ENCODE assay signal across 20 mouse cellular contexts in the genomic region with DNA sequence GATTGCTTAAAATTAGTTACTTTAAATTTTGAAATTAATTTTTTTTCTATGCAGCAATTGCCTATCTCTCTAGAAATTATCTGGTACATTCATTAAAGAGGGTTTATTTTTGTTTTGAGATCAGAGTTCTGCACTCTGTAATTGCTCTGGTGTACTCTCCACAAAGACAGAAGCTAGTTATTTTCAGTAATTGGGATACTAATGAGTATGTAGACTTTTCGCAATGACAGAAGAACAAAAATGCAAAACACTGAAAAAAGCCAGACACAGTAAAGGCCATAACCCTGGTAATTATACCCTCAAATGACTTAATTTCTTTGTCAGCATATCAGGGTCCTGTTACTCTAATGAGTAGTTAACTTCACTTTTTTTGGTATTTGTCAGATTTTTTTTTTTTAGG.
DNase-seq lines count a peak whose midpoint lies in the region; ATAC-seq and TF ChIP-seq lines count a peak whose summit lies in the region.
"Had no signal": no experiment of that assay in that cellular context is flagged by ENCODE, and none has a peak within 500 bp of the region (broad histone marks: within the 10 kb centered on the region; RNA-seq: fewer than 3 reads in every experiment).

No protein-coding gene starts in this region.

- 81% methylated on average over 1 of the region's 1 CpGs for WGBS in forebrain, embryonic 11.5 days
- 41% methylated on average over 1 of the region's 1 CpGs for WGBS in forebrain, postnatal 0 days
- WGBS in forebrain, embryonic 15.5 days = 29% methylated on average over 1 of the region's 1 CpGs

- H3K4me2 ChIP-seq in forebrain, embryonic 11.5 days (ENCODE audit: low read depth, low read length, severe bottlenecking) = no peak overlapping the region
- no peak overlapping the region for H3K4me2 ChIP-seq in forebrain, postnatal 0 days (ENCODE audit: low read depth)
- no peak overlapping the region for H3K4me2 ChIP-seq in forebrain, embryonic 15.5 days (replicated peaks)
- H3K4me2 ChIP-seq: embryonic facial prominence, embryonic 15.5 days; heart, embryonic 12.5 days; hindbrain, embryonic 14.5 days; intestine, embryonic 15.5 days had no signal

- no peaks in the 10 kb centered on the region for H3K9me3 ChIP-seq in forebrain, embryonic 11.5 days (ENCODE audit: control insufficient read depth, low read length)
- no peaks in the 10 kb centered on the region for H3K9me3 ChIP-seq in forebrain, postnatal 0 days (ENCODE audit: low read length)
- H3K9me3 ChIP-seq in forebrain, embryonic 15.5 days = no peaks in the 10 kb centered on the region
- H3K9me3 ChIP-seq: embryonic facial prominence, embryonic 15.5 days; heart, embryonic 12.5 days; hindbrain, embryonic 10.5 days; intestine, embryonic 15.5 days had no signal

- no peak for TF ChIP-seq CTCF in forebrain, postnatal 0 days (IDR thresholded peaks at IDR 0.05; ENCODE audit: low read depth)

- H3K36me3 ChIP-seq in forebrain, embryonic 11.5 days (ENCODE audit: control insufficient read depth, insufficient read depth, low read length) = no peaks in the 10 kb centered on the region
- H3K36me3 ChIP-seq in forebrain, postnatal 0 days (ENCODE audit: insufficient read depth) = no peaks in the 10 kb centered on the region
- no peaks in the 10 kb centered on the region for H3K36me3 ChIP-seq in forebrain, embryonic 15.5 days
- H3K36me3 ChIP-seq: embryonic facial prominence, embryonic 15.5 days; heart, embryonic 12.5 days; hindbrain, embryonic 10.5 days; intestine, embryonic 15.5 days had no signal

- H3K4me1 ChIP-seq in forebrain, embryonic 11.5 days (replicated peaks; ENCODE audit: control insufficient read depth, insufficient read depth, low read length) = no peaks in the 10 kb centered on the region
- no peaks in the 10 kb centered on the region for H3K4me1 ChIP-seq in forebrain, postnatal 0 days (ENCODE audit: insufficient read depth)
- H3K4me1 ChIP-seq in forebrain, embryonic 15.5 days = no peaks in the 10 kb centered on the region
- H3K4me1 ChIP-seq: embryonic facial prominence, embryonic 15.5 days; heart, embryonic 12.5 days; hindbrain, embryonic 10.5 days; intestine, embryonic 15.5 days had no signal

- H3K4me3 ChIP-seq in forebrain, embryonic 11.5 days (ENCODE audit: low read depth, low read length) = no peak overlapping the region
- no peak overlapping the region for H3K4me3 ChIP-seq in forebrain, postnatal 0 days (ENCODE audit: low read depth, low read length)
- no peak overlapping the region for H3K4me3 ChIP-seq in forebrain, embryonic 15.5 days
- H3K4me3 ChIP-seq: embryonic facial prominence, embryonic 15.5 days; erythroblast, embryonic 14.5 days; gastrocnemius, adult 2 months; heart, embryonic 12.5 days; hindbrain, embryonic 10.5 days; intestine, embryonic 15.5 days had no signal

- no peak for DNase-seq in forebrain, embryonic 11.5 days (ENCODE audit: low spot score)
- no peak for DNase-seq in forebrain, postnatal 0 days
- peak; percentile 47 for DNase-seq in brain, adult 2 months (ENCODE audit: low read depth, low spot score)
- peak; percentile 12 for DNase-seq in telencephalon, adult 2 months (ENCODE audit: low read depth, low spot score)
- no peak for DNase-seq in cerebellum, adult 9-11 months
- DNase-seq in spleen, postnatal 14 days (ENCODE audit: low spot score in 2 of 2) = no peak
- DNase-seq: adrenal gland, postnatal 14 days; cerebellum, adult 9-10 months; cerebellum, postnatal 36 days; gastrocnemius, adult 2 months; gastrocnemius, postnatal 25 days had no signal

- no peak overlapping the region for H3K27ac ChIP-seq in forebrain, embryonic 11.5 days (ENCODE audit: low read depth, low read length)
- H3K27ac ChIP-seq in forebrain, postnatal 0 days (ENCODE audit: low read depth, low read length) = no peak overlapping the region
- no peak overlapping the region for H3K27ac ChIP-seq in forebrain, embryonic 15.5 days (replicated peaks)
- H3K27ac ChIP-seq: embryonic facial prominence, embryonic 15.5 days; gastrocnemius, adult 2 months; hindbrain, embryonic 10.5 days; hindbrain, embryonic 14.5 days; intestine, embryonic 15.5 days had no signal

- H3K27me3 ChIP-seq in forebrain, embryonic 11.5 days (ENCODE audit: control insufficient read depth, insufficient read depth, low read length) = no peaks in the 10 kb centered on the region
- no peaks in the 10 kb centered on the region for H3K27me3 ChIP-seq in forebrain, postnatal 0 days (ENCODE audit: insufficient read depth, low read length)
- no peaks in the 10 kb centered on the region for H3K27me3 ChIP-seq in forebrain, embryonic 15.5 days
- H3K27me3 ChIP-seq: embryonic facial prominence, embryonic 15.5 days; heart, embryonic 12.5 days; intestine, embryonic 15.5 days had no signal

- H3K9ac ChIP-seq in forebrain, embryonic 11.5 days (ENCODE audit: low read length) = no peak overlapping the region
- no peak overlapping the region for H3K9ac ChIP-seq in forebrain, postnatal 0 days
- H3K9ac ChIP-seq in forebrain, embryonic 15.5 days (replicated peaks) = no peak overlapping the region
- H3K9ac ChIP-seq: embryonic facial prominence, embryonic 15.5 days; heart, embryonic 12.5 days; hindbrain, embryonic 14.5 days; intestine, embryonic 15.5 days had no signal

- ATAC-seq in forebrain, embryonic 11.5 days (replicated peaks; ENCODE audit: low FRiP score) = peak; percentile 71
- ATAC-seq in forebrain, postnatal 0 days = no peak
- ATAC-seq in forebrain, embryonic 15.5 days (replicated peaks) = peak; percentile 63; the same call in 1 of the 2 replicates
- ATAC-seq: activated CD4-positive, CD25-positive, alpha-beta regulatory T cell, adult 4 months; intestine, embryonic 15.5 days; Patski had no signal

Comparison
In these comparisons a context has a peak if more than half of its experiments do, and no peak if none do; other contexts are left out.
1. DNase-seq: peak in brain, adult 2 months (single experiment) and telencephalon, adult 2 months (single experiment); none in forebrain, embryonic 11.5 days (single experiment), forebrain, postnatal 0 days (single experiment), cerebellum, adult 9-11 months (single experiment) and spleen, postnatal 14 days (0 of 2).